Mouse (Mus musculus): ENCODE measurements at regions not wholly inside any gene's neighbourhood (a gene's known extent, or its start where the extent isn't known, plus 50 kb on each side); places are given as distances from the start of the nearest gene placed in this dataset.
A peak's percentile ranks its signal among the peaks of the same experiment; 100 is the strongest.
"Not testable (repeated sequence)": the region's sequence is repeated elsewhere in the genome, so short reads cannot be mapped to it uniquely, and the experiment has no call there.

- no peak for DNase-seq (ENCODE audit: low spot score)
Measured at GRCm38 (mm10) chr8:46355066-46355465, 60.6 kb upstream of the Helt start.

- DNase-seq (ENCODE audit: low spot score), result not testable (repeated sequence)
Measured at GRCm38 (mm10) chr8:46357961-46358360, 63.5 kb upstream of the Helt start.

- no peak for DNase-seq (ENCODE audit: low spot score)
Measured at GRCm38 (mm10) chr8:46362871-46363306, 68.4 kb upstream of the Helt start.

- DNase-seq (ENCODE audit: low spot score), result no peak
Measured at GRCm38 (mm10) chr8:46365711-46366110, 71.2 kb upstream of the Helt start.

- no peak for DNase-seq (ENCODE audit: low spot score)
Measured at GRCm38 (mm10) chr8:46367125-46367524, 72.7 kb upstream of the Helt start.

- no peak for DNase-seq (ENCODE audit: low spot score)
Measured at GRCm38 (mm10) chr8:46374092-46374491, 79.6 kb upstream of the Helt start.

GRCm38 (mm10) chr8:46375986-46376385, 81.5 kb upstream of the Helt start:
- DNase-seq (ENCODE audit: low spot score), result no peak

- DNase-seq (ENCODE audit: low spot score), result no peak
Measured at GRCm38 (mm10) chr8:46384926-46385325, 85.9 kb upstream of the Acsl1 start.

GRCm38 (mm10) chr8:46385806-46386205, 85.0 kb upstream of the Acsl1 start:
- DNase-seq (ENCODE audit: low spot score), result no peak

- no peak for DNase-seq (ENCODE audit: low spot score)
Measured at GRCm38 (mm10) chr8:46386553-46386952, 84.3 kb upstream of the Acsl1 start.

GRCm38 (mm10) chr8:46387037-46387436, 83.8 kb upstream of the Acsl1 start:
- no peak for DNase-seq (ENCODE audit: low spot score)

- no peak for DNase-seq (ENCODE audit: low spot score)
Measured at GRCm38 (mm10) chr8:46388421-46388820, 82.4 kb upstream of the Acsl1 start.

GRCm38 (mm10) chr8:46390431-46390830, 80.4 kb upstream of the Acsl1 start:
- DNase-seq (ENCODE audit: low spot score), result peak; percentile 27

- no peak for DNase-seq (ENCODE audit: low spot score)
Measured at GRCm38 (mm10) chr8:46391678-46392077, 79.2 kb upstream of the Acsl1 start.

- no peak for DNase-seq (ENCODE audit: low spot score)
Measured at GRCm38 (mm10) chr8:46393296-46393695, 77.5 kb upstream of the Acsl1 start.

GRCm38 (mm10) chr8:46394750-46395149, 76.1 kb upstream of the Acsl1 start:
- DNase-seq (ENCODE audit: low spot score), result no peak

- DNase-seq (ENCODE audit: low spot score), result no peak
Measured at GRCm38 (mm10) chr8:46395348-46395747, 75.5 kb upstream of the Acsl1 start.

GRCm38 (mm10) chr8:46397081-46397480, 73.8 kb upstream of the Acsl1 start:
- no peak for DNase-seq (ENCODE audit: low spot score)

- DNase-seq (ENCODE audit: low spot score), result no peak
Measured at GRCm38 (mm10) chr8:46397777-46398176, 73.1 kb upstream of the Acsl1 start.

- DNase-seq (ENCODE audit: low spot score), result no peak
Measured at GRCm38 (mm10) chr8:46400595-46400994, 70.2 kb upstream of the Acsl1 start.

GRCm38 (mm10) chr8:46403877-46404560, 66.8 kb upstream of the Acsl1 start:
- DNase-seq (ENCODE audit: low spot score), result no peak

- DNase-seq (ENCODE audit: low spot score), result no peak
Measured at GRCm38 (mm10) chr8:46408886-46409285, 62.0 kb upstream of the Acsl1 start.

GRCm38 (mm10) chr8:46409296-46409695, 61.5 kb upstream of the Acsl1 start:
- no peak for DNase-seq (ENCODE audit: low spot score)

- no peak for DNase-seq (ENCODE audit: low spot score)
Measured at GRCm38 (mm10) chr8:46411877-46412625, 58.8 kb upstream of the Acsl1 start.
